Mouse (Mus musculus) thymus, adult 2 months (tissue): ENCODE results near the gene Sh3pxd2a. TPM values are rescaled to one million over a fixed set of nuclear protein-coding genes. Genes with fewer than 3 reads are reported as not detected.

Experiments used
- DNase-seq: peaks from one replicate; pipeline ENCODE4 v3.0.0; 2021
- H3K27ac ChIP-seq: fragments of 200-500 bp; 2 replicates; pipeline ENCODE4 v1.5.1; 2012; ENCODE audit warnings: low read length, control low read depth; ENCODE audit not compliant: control insufficient read depth, insufficient read depth
- H3K27me3 ChIP-seq: fragments of 200-500 bp; 2 replicates; pipeline ENCODE4 v1.6.1; 2012; ENCODE audit warnings: mild to moderate bottlenecking, low read length, moderate library complexity, mixed read lengths; ENCODE audit not compliant: control insufficient read depth, insufficient read depth
- H3K36me3 ChIP-seq: fragments of 200-500 bp; 2 replicates; pipeline ENCODE4 v1.6.1; 2012; ENCODE audit warnings: mild to moderate bottlenecking, low read length, moderate library complexity; ENCODE audit not compliant: control insufficient read depth, insufficient read depth
- H3K4me1 ChIP-seq: fragments of 200-500 bp; replicated peaks from 2 replicates; pipeline ENCODE4 v1.6.1; 2012; ENCODE audit warnings: low read length; ENCODE audit not compliant: control insufficient read depth, insufficient read depth
- H3K4me3 ChIP-seq: fragments of 200-500 bp; 2 replicates; pipeline ENCODE4 v1.5.1; 2012; ENCODE audit warnings: mild to moderate bottlenecking, low read length, control low read depth, moderate library complexity; ENCODE audit not compliant: control insufficient read depth, insufficient read depth
- CTCF ChIP-seq: fragments of 200-500 bp; IDR thresholded peaks from 2 replicates; pipeline ENCODE4 v1.5.1; 2012; ENCODE audit warnings: mild to moderate bottlenecking, control low read depth, low read length, moderate library complexity, borderline replicate concordance; ENCODE audit not compliant: control insufficient read depth, poor library complexity, insufficient read depth; ENCODE audit errors: extremely low read depth
- POLR2A ChIP-seq: fragments of 200-500 bp; IDR thresholded peaks from 2 replicates; pipeline ENCODE4 v1.6.1; 2012; ENCODE audit warnings: mild to moderate bottlenecking, low read length, control low read depth, moderate library complexity; ENCODE audit not compliant: control insufficient read depth, poor library complexity, insufficient read depth; ENCODE audit errors: extremely low read depth
- WGBS: fragments of 180-500 bp; shearing (Covaris S2); methylation state at CpG from one replicate; pipeline ENCODE4 v1.1.7; 2018; 5-methylcytosine and 5-hydroxymethylcytosine counted together
- polyA plus RNA-seq: library from polyadenylated mRNA; depleted of rRNA; stranded (reverse); fragments of >200 nt; gene quantifications from 2 replicates; pipeline ENCODE4 v1.2.3, GENCODE M21; 2012

Gene Sh3pxd2a
- polyA plus RNA-seq, 1 experiment, result 19.4 TPM

- Histone ChIP-seq H3K4me1 (peaks cover 4% of the 10 kb centered on the region), H3K4me3 (no peak overlapping the region), H3K27me3 (no peaks in the 10 kb centered on the region), H3K27ac (no peak overlapping the region), H3K36me3 (no peaks in the 10 kb centered on the region)
- DNase-seq, result no peak
- 93% methylated on average over 11 of the region's 11 CpGs for WGBS
- TF ChIP-seq CTCF (no peak), POLR2A (no peak)
These were observed 140.9 kb downstream of the Sh3pxd2a start for GRCm38 (mm10) chr19:47323096-47323849.

- Histone ChIP-seq H3K36me3 (no peaks in the 10 kb centered on the region), H3K27me3 (no peaks in the 10 kb centered on the region), H3K4me3 (no peak overlapping the region), H3K27ac (no peak overlapping the region), H3K4me1 (no peaks in the 10 kb centered on the region)
- WGBS, result 92% methylated on average over 8 of the region's 8 CpGs
- TF ChIP-seq CTCF, result no peak
- TF ChIP-seq POLR2A, result no peak
- DNase-seq, result no peak
These were observed 143.9 kb downstream of the Sh3pxd2a start for GRCm38 (mm10) chr19:47320331-47320668.

- 0 out of 2 replicates have a peak, but pooled peaks cover 3% of the 10 kb centered on the region for H3K4me1 ChIP-seq
- no peak overlapping the region for H3K27ac ChIP-seq
- H3K36me3 ChIP-seq, result no peaks in the 10 kb centered on the region
- DNase-seq, result no peak
- H3K27me3 ChIP-seq, result no peaks in the 10 kb centered on the region
- 95% methylated on average over 10 of the region's 10 CpGs for WGBS
- TF ChIP-seq POLR2A, result no peak
- TF ChIP-seq CTCF, result no peak
- H3K4me3 ChIP-seq, result no peak overlapping the region
These were observed 144.5 kb downstream of the Sh3pxd2a start for GRCm38 (mm10) chr19:47319521-47320330.

- H3K27ac ChIP-seq, result no peak overlapping the region
- no peak overlapping the region for H3K4me3 ChIP-seq
- H3K4me1 ChIP-seq, result 0 out of 2 replicates have a peak, but pooled peaks cover 3% of the 10 kb centered on the region
- no peak for DNase-seq
- WGBS, result 93% methylated on average over 8 of the region's 8 CpGs
- no peaks in the 10 kb centered on the region for H3K27me3 ChIP-seq
- TF ChIP-seq CTCF (no peak), POLR2A (no peak)
- H3K36me3 ChIP-seq, result no peaks in the 10 kb centered on the region
These were observed 145.1 kb downstream of the Sh3pxd2a start for GRCm38 (mm10) chr19:47319061-47319460.

- H3K4me3 ChIP-seq, result no peak overlapping the region
These were observed 146.9 kb downstream of the Sh3pxd2a start for GRCm38 (mm10) chr19:47317063-47317938.

More at GRCm38 (mm10) chr19:47317063-47317938, 146.9 kb downstream of the Sh3pxd2a start:
- no peak for TF ChIP-seq POLR2A
- TF ChIP-seq CTCF, result no peak
- Histone ChIP-seq H3K4me1 (peaks cover 3% of the 10 kb centered on the region; the same call in 1 of the 2 replicates), H3K36me3 (no peaks in the 10 kb centered on the region), H3K27ac (no peak overlapping the region), H3K27me3 (no peaks in the 10 kb centered on the region)
- DNase-seq, result no peak
- 92% methylated on average over 15 of the region's 15 CpGs for WGBS
